Mouse (Mus musculus) forebrain, embryonic 11.5 days (tissue): ENCODE measurements around the gene Bptf. TPM values are rescaled to one million over a fixed set of nuclear protein-coding genes. Genes with fewer than 3 reads are reported as not detected.

ENCODE experiments used
- ATAC-seq: fragments of 200-750 bp; cut with Nextera tagmentation; replicated peaks from 2 replicates; pipeline ENCODE4 v1.8.0; 2017; ENCODE audit warnings: moderate TSS enrichment; ENCODE audit not compliant: low FRiP score
- DNase-seq: peaks from one replicate; pipeline ENCODE4 v3.0.0-alpha.2; 2017; ENCODE audit warnings: low spot score
- H3K27ac ChIP-seq: fragments of 300-500 bp; sonication (generic); 2 replicates; pipeline ENCODE4 v1.5.1; 2014; ENCODE audit warnings: low read depth, low read length
- H3K27me3 ChIP-seq: fragments of 300-500 bp; sonication (generic); 2 replicates; pipeline ENCODE4 v1.6.1; 2014; ENCODE audit warnings: mild to moderate bottlenecking, low read length, mixed read lengths; ENCODE audit not compliant: control insufficient read depth, insufficient read depth
- H3K36me3 ChIP-seq: fragments of 300-500 bp; sonication (generic); 2 replicates; pipeline ENCODE4 v1.6.1; 2014; ENCODE audit warnings: mild to moderate bottlenecking, low read length, moderate library complexity, mixed read lengths; ENCODE audit not compliant: control insufficient read depth, insufficient read depth
- H3K4me1 ChIP-seq: fragments of 300-500 bp; sonication (generic); replicated peaks from 2 replicates; pipeline ENCODE4 v1.6.1; 2014; ENCODE audit warnings: low read length, mixed read lengths; ENCODE audit not compliant: control insufficient read depth, insufficient read depth
- H3K4me2 ChIP-seq: fragments of 300-500 bp; sonication (generic); 2 replicates; pipeline ENCODE4 v1.6.1; 2014; ENCODE audit warnings: low read depth, mild to moderate bottlenecking, low read length, moderate library complexity, mixed read lengths; ENCODE audit not compliant: severe bottlenecking
- H3K4me3 ChIP-seq: fragments of 300-500 bp; sonication (generic); 2 replicates; pipeline ENCODE4 v1.5.1; 2014; ENCODE audit warnings: low read depth, low read length
- H3K9ac ChIP-seq: fragments of 300-500 bp; sonication (generic); 2 replicates; pipeline ENCODE4 v1.6.1; 2014; ENCODE audit warnings: low read length
- H3K9me3 ChIP-seq: fragments of 300-500 bp; sonication (generic); 2 replicates; pipeline ENCODE4 v1.6.1; 2016; ENCODE audit warnings: low read length, mixed read lengths; ENCODE audit not compliant: control insufficient read depth
- WGBS: fragments of 180-500 bp; shearing (Covaris S2); extraction: QIAGEN DNeasy Blood & Tissue Kit; methylation state at CpG from one replicate; pipeline ENCODE4 v1.1.7; 2014; 5-methylcytosine and 5-hydroxymethylcytosine counted together
- polyA plus RNA-seq: library from polyadenylated mRNA; unstranded; fragments of >200 nt; fragmentation: Nextera tagmentation; extraction: Ambion mirVana; gene quantifications from 2 replicates; pipeline ENCODE4 v1.2.1, GENCODE M21; 2014

Gene Bptf
- polyA plus RNA-seq, 1 experiment from 2014 or later, result 50.6 TPM

DNA sequence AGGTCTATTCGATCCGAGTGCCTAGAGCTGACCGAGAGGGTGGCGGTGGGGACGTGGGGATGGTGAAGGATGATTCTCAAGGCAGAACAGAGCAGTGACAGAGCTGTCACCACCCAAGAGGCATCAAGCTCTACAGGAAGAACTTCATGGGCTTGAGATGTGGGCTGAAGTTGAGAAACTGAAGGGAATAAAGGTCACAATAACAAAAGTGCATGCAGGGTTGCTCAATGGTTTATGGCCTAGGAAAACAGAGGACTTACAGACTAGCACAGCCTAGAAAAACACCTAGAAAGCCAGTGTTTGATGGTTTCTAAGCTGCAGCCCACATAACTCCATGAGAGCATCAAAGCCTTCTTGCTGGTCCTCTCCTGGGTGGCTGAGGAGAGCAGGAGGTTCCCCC lies 92.5 kb downstream of the Bptf start:
- WGBS, result 93% methylated on average over 5 of the region's 5 CpGs
- no peaks in the 10 kb centered on the region for H3K27me3 ChIP-seq
- peaks cover 4% of the 10 kb centered on the region for H3K36me3 ChIP-seq
- no peak overlapping the region for H3K4me3 ChIP-seq
- no peak overlapping the region for H3K9ac ChIP-seq
- no peaks in the 10 kb centered on the region for H3K9me3 ChIP-seq
- ATAC-seq (no peak), DNase-seq (no peak)
- H3K4me1 ChIP-seq, result no peaks in the 10 kb centered on the region
- no peak overlapping the region for H3K4me2 ChIP-seq
- H3K27ac ChIP-seq, result no peak overlapping the region

DNA sequence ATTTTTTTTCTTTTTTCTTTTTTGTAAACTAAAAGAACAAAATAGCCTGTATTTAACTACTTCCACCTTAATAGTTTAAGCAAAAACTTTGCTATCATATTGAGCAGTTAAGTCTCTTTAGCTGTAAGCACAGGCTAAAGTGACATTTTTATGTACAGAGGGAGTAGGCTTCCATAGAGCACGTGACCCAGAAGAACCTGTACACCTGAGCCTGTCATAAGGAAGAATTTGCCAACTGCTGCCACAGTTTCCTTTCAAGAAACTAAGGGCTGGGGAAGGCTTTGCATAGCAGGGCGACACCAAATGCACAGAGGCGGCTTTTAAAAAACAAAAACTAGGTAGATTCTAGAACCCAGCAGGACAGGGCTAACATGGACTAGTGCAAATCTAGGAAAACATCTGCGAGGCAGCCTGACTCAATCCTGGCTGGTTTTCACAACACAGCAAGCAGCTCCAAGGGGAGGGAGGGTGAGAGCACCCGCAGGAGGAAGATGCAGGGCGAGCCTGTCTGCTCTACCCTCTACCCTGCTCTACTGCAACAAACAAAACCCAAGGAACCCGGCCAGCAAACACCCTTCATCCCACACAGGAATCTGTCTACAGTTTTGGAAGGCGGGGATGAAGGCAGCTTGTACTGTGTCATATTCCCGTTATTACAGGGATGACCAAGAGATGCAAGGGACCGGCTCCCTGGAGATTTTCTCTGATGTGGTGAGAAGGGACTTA lies 97.7 kb downstream of the Bptf start:
- no peak for ATAC-seq
- no peak overlapping the region for H3K9ac ChIP-seq
- H3K27me3 ChIP-seq, result no peaks in the 10 kb centered on the region
- WGBS, result 90% methylated on average over 10 of the region's 10 CpGs
- no peak for DNase-seq
- no peaks in the 10 kb centered on the region for H3K9me3 ChIP-seq
- no peak overlapping the region for H3K27ac ChIP-seq
- H3K36me3 ChIP-seq, result no peaks in the 10 kb centered on the region; the same call in 1 of the 2 replicates
- no peak overlapping the region for H3K4me2 ChIP-seq
- H3K4me1 ChIP-seq, result peaks cover 3% of the 10 kb centered on the region; the same call in 1 of the 2 replicates
- H3K4me3 ChIP-seq, result no peak overlapping the region

DNA sequence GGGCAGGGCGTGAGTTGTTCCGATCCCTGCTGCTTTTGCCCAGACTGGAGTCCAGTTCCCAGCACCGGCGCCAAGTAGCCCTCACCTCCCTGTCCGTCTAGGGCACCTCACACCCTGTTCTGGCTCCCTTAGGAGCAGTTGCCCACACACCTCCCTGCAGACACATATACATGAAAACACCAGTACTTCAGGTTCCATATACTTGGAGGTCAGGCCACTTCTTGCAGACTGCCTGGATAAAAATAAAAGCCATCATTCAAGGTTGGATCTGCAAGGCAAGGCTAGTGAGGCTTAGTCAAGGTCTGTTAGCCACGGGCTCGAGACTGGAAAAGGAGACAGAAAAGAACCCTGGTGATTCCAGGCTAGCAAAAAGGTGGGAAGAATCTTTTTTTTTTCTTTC lies 100.3 kb downstream of the Bptf start:
- no peak for DNase-seq
- Histone ChIP-seq H3K4me3 (no peak overlapping the region), H3K4me1 (peaks cover 8% of the 10 kb centered on the region; the same call in 1 of the 2 replicates), H3K4me2 (no peak overlapping the region), H3K9me3 (no peaks in the 10 kb centered on the region), H3K36me3 (no peaks in the 10 kb centered on the region; the same call in 1 of the 2 replicates), H3K27ac (peak overlapping the region; percentile 46), H3K9ac (no peak overlapping the region), H3K27me3 (no peaks in the 10 kb centered on the region)
- WGBS, result 15% methylated on average over 7 of the region's 7 CpGs
- no peak for ATAC-seq

DNA sequence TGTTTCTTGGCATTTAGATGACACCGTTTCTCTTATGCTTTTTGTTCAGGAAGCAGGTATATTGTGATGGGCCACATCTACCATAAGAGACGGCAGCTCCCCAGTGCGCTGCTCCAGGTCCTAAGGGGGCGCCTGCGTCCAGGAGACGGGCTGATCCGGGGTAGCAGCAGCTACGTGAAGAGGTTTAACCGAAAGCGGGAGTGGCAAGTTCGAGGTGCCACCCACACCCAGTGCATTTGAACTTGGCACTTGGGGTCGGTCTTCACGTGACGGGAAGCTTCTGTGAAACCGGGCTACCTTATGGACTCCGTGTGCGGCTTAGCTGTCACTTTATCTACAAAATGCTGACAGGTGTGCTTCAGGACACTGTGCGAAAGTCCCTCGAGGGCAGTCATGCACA lies 102.4 kb downstream of the Bptf start:
- 62% methylated on average over 19 of the region's 19 CpGs for WGBS
- Histone ChIP-seq H3K36me3 (no peaks in the 10 kb centered on the region), H3K9me3 (no peaks in the 10 kb centered on the region), H3K4me3 (no peak overlapping the region), H3K4me1 (peaks cover 15% of the 10 kb centered on the region; the same call in 1 of the 2 replicates), H3K4me2 (no peak overlapping the region), H3K9ac (no peak overlapping the region), H3K27ac (no peak overlapping the region), H3K27me3 (no peaks in the 10 kb centered on the region)
- ATAC-seq, result no peak
- no peak for DNase-seq

DNA sequence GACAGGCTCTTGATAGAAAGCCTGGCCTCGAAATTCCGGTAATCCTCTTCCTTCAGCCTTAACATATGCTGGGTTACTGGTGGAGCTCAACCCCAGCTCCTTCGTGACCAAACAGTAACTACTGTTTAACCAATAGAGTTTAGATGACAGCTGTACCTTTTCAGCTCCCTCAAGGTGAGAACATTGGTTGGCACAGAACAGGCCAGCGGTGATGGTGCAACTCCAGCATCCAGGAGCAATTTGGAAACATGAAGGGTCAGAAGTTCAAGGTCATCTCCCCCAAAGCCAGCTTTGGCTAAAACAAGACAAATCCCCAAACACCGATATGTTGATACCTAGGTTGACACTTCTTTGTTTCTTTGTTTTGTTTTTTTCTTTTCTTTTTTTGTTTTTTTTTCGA lies 103.2 kb downstream of the Bptf start:
- Histone ChIP-seq H3K27ac (no peak overlapping the region), H3K4me2 (peak overlapping the region; percentile 62), H3K4me3 (peak overlapping the region; percentile 54), H3K9ac (peak overlapping the region; percentile 68; the same call in 1 of the 2 replicates), H3K9me3 (no peaks in the 10 kb centered on the region), H3K36me3 (no peaks in the 10 kb centered on the region), H3K27me3 (no peaks in the 10 kb centered on the region), H3K4me1 (peaks cover 15% of the 10 kb centered on the region; the same call in 1 of the 2 replicates)
- 67% methylated on average over 6 of the region's 6 CpGs for WGBS
- no peak for ATAC-seq
- DNase-seq, result no peak

DNA sequence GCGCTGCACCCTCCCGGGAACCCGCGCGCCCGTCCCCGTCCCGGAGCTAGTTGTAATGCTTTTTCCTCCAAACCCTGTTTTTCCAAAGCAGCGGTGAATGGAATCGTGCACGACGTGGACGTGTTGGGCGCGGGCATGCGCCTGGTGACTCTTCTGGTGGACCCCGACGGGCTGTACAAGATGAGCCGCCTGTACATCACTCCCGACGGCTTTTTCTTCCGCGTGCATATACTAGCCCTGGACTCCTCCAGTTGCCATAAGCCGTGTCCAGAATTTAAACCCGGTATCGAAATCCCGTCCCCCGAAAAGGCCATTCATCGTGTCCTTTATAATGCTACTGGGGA lies 103.7 kb downstream of the Bptf start:
- ATAC-seq (peak; percentile 69), DNase-seq (no peak)
- no peaks in the 10 kb centered on the region for H3K27me3 ChIP-seq
- no peaks in the 10 kb centered on the region for H3K36me3 ChIP-seq
- peak overlapping the region; percentile 62 for H3K4me2 ChIP-seq
- H3K9ac ChIP-seq, result peak overlapping the region; percentile 68
- peak overlapping the region; percentile 64; the same call in 1 of the 2 replicates for H3K27ac ChIP-seq
- peak overlapping the region; percentile 54 for H3K4me3 ChIP-seq
- H3K9me3 ChIP-seq, result no peaks in the 10 kb centered on the region
- peaks cover 15% of the 10 kb centered on the region; the same call in 1 of the 2 replicates for H3K4me1 ChIP-seq
- 3% methylated on average over 29 of the region's 29 CpGs for WGBS

DNA sequence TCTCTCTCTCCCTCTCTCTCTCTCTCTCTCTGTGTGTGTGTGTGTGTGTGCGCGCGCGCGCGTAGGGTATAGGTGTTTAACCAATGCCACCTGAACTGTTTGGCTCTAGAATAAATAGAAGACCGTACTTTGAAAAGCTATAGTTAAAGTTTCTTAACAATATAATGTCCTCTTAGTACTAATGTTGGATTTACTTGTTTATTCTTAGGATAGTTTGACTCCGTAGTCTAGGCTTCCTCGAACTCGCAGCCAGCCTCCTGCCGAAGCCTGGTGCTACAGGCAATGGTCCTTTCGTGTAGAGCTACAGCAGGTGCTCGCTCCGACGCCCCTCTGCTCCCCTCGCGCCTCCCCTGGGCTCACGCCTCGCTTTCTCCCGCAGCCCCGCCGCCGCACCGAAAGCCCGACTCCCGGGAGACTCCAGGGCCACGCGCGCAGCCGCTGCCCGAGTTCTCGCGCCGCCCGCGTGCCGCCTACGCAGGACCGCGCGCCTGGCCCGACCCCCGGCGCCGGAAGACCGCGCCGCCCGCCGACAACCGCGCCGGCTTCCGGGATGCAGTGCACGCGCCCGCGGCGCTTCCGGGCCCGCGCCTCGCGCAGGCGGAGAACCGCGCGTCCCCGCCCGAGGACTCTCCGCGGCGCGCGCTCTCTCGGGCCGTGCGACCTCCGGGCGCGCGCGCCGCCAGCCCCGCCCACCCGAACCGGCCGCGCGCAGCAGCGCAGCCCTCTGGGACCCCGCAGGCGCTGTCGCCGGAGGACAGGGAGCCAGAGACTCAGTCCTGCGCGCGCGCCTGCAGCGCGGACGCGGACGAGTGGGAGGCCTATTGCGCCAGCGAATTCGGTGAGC lies 104.3 kb downstream of the Bptf start:
- DNase-seq (peak; percentile 93), ATAC-seq (peak; percentile 90)
- H3K4me1 ChIP-seq, result peaks cover 15% of the 10 kb centered on the region; the same call in 1 of the 2 replicates
- H3K27me3 ChIP-seq, result no peaks in the 10 kb centered on the region
- peak overlapping the region; percentile 68 for H3K9ac ChIP-seq
- H3K36me3 ChIP-seq, result no peaks in the 10 kb centered on the region
- H3K4me2 ChIP-seq, result peak overlapping the region; percentile 62
- no peaks in the 10 kb centered on the region for H3K9me3 ChIP-seq
- peak overlapping the region; percentile 77 for H3K27ac ChIP-seq
- H3K4me3 ChIP-seq, result peak overlapping the region; percentile 54
- WGBS, result 1% methylated on average over 75 of the region's 107 CpGs

DNA sequence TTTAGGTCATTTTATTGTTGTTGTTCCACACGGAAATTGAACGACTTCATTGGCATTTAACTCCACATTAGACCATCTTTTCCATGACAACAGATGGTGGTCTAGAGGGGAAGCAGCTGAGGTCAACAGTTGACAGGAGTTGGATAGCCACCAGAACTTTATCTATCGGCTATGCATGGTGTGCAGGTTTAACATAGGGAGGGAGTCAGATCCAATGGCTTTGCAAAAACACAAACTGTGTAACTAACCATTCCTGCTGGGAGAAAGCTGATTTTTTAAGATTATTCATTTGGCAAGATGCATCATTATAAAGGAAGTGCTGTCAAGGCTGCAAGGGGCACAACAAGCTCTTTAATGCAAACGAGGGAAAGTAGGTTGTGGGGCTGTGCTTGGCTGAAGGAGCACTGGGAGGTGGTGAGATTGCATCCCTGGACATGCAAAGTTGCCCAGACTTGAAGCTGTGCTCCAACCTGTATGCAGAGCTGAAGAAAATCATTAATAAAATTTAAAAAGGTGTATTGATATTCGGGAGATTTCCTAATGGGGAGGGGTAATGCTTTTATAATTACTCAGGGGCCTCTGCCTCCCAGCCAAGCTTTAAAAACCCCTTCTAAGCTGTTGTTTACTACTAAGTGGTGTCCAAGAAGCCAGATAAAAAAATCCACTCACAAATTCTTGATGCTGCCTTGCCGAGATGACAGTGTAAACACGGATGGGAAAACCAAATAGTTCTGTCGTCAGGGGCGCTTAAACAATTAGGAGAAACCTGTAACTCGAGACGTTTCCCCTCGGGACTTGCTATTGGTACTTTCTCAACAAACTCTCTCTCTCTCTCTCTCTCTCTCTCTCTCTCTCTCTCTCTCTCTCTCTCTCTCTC lies 105.1 kb downstream of the Bptf start:
- 11% methylated on average over 12 of the region's 12 CpGs for WGBS
- no peak for DNase-seq
- peak overlapping the region; percentile 8; the same call in 1 of the 2 replicates for H3K9ac ChIP-seq
- peaks cover 12% of the 10 kb centered on the region; the same call in 1 of the 2 replicates for H3K4me1 ChIP-seq
- peak overlapping the region; percentile 54 for H3K4me3 ChIP-seq
- ATAC-seq, result no peak
- H3K27ac ChIP-seq, result no peak overlapping the region
- H3K9me3 ChIP-seq, result no peaks in the 10 kb centered on the region
- no peaks in the 10 kb centered on the region for H3K36me3 ChIP-seq
- peak overlapping the region; percentile 84 for H3K4me2 ChIP-seq
- no peaks in the 10 kb centered on the region for H3K27me3 ChIP-seq
